Mouse (Mus musculus) embryonic facial prominence, embryonic 15.5 days (tissue): Measurements from ENCODE around the gene Plekha6. TPM values are rescaled to one million over a fixed set of nuclear protein-coding genes. Genes with fewer than 3 reads are reported as not detected.

Source experiments
- ATAC-seq: fragments of 200-750 bp; cut with Nextera tagmentation; 2 replicates; pipeline ENCODE4 v1.8.0; 2017; ENCODE audit warnings: low read depth, moderate TSS enrichment; ENCODE audit not compliant: insufficient number of reproducible peaks, low FRiP score, low TSS enrichment
- H3K27ac ChIP-seq: fragments of 300-500 bp; sonication (generic); replicated peaks from 2 replicates; pipeline ENCODE4 v1.5.1; 2015; ENCODE audit warnings: mild to moderate bottlenecking, inconsistent platforms
- H3K27me3 ChIP-seq: fragments of 300-500 bp; sonication (generic); 2 replicates; pipeline ENCODE4 v1.6.1; 2015; ENCODE audit warnings: inconsistent platforms
- H3K36me3 ChIP-seq: fragments of 300-500 bp; sonication (generic); 2 replicates; pipeline ENCODE4 v1.6.1; 2015; ENCODE audit warnings: mild to moderate bottlenecking, inconsistent platforms
- H3K4me1 ChIP-seq: fragments of 300-500 bp; sonication (generic); 2 replicates; pipeline ENCODE4 v1.6.1; 2015; ENCODE audit warnings: inconsistent platforms
- H3K4me2 ChIP-seq: fragments of 300-500 bp; sonication (generic); replicated peaks from 2 replicates; pipeline ENCODE4 v1.6.1; 2015; ENCODE audit warnings: mild to moderate bottlenecking, inconsistent platforms
- H3K4me3 ChIP-seq: fragments of 300-500 bp; sonication (generic); replicated peaks from 2 replicates; pipeline ENCODE4 v1.5.1; 2015; ENCODE audit warnings: mild to moderate bottlenecking, inconsistent platforms
- H3K9ac ChIP-seq: fragments of 300-500 bp; sonication (generic); 2 replicates; pipeline ENCODE4 v1.6.1; 2015; ENCODE audit warnings: inconsistent platforms
- H3K9me3 ChIP-seq: fragments of 300-500 bp; sonication (generic); replicated peaks from 2 replicates; pipeline ENCODE4 v1.6.1; 2016; ENCODE audit warnings: inconsistent platforms
- WGBS: fragments of 180-500 bp; shearing (Covaris S2); methylation state at CpG from one replicate; pipeline ENCODE4 v1.1.7; 2015; 5-methylcytosine and 5-hydroxymethylcytosine counted together
- polyA plus RNA-seq: library from polyadenylated mRNA; unstranded; fragments of >200 nt; fragmentation: Nextera tagmentation; extraction: Ambion mirVana; gene quantifications from 2 replicates; pipeline ENCODE4 v1.2.1, GENCODE M21; 2015

The Plekha6 gene
- polyA plus RNA-seq, 1 experiment from 2014 or later: 7.2 TPM

GRCm38 (mm10) chr1:133215753-133216152 is 51.7 kb downstream of the Plekha6 start:
- no peak overlapping the region for H3K4me3 ChIP-seq
- WGBS: 67% methylated on average over 10 of the region's 10 CpGs
- H3K9ac ChIP-seq: no peak overlapping the region

GRCm38 (mm10) chr1:133217031-133217430 is 53.0 kb downstream of the Plekha6 start:
- Histone ChIP-seq H3K36me3 (no peaks in the 10 kb centered on the region), H3K4me1 (peaks cover 12% of the 10 kb centered on the region; the same call in 1 of the 2 replicates), H3K4me3 (no peak overlapping the region), H3K9ac (no peak overlapping the region), H3K9me3 (no peaks in the 10 kb centered on the region), H3K27me3 (0 out of 2 replicates have a peak, but pooled peaks cover 3% of the 10 kb centered on the region), H3K4me2 (no peak overlapping the region), H3K27ac (no peak overlapping the region)
- 68% methylated on average over 5 of the region's 5 CpGs for WGBS
- ATAC-seq: no peak

More at GRCm38 (mm10) chr1:133215753-133216152, 51.7 kb downstream of the Plekha6 start:
- H3K9me3 ChIP-seq: no peaks in the 10 kb centered on the region
- 0 out of 2 replicates have a peak, but pooled peaks cover 3% of the 10 kb centered on the region for H3K27me3 ChIP-seq
- no peak overlapping the region for H3K27ac ChIP-seq
- no peaks in the 10 kb centered on the region for H3K36me3 ChIP-seq
- no peak for ATAC-seq
- no peak overlapping the region for H3K4me2 ChIP-seq
- H3K4me1 ChIP-seq: peaks cover 15% of the 10 kb centered on the region; the same call in 1 of the 2 replicates

GRCm38 (mm10) chr1:133219106-133219505 is 55.1 kb downstream of the Plekha6 start:
- H3K4me1 ChIP-seq: peaks cover 21% of the 10 kb centered on the region
- no peaks in the 10 kb centered on the region for H3K9me3 ChIP-seq
- no peak for ATAC-seq
- H3K36me3 ChIP-seq: no peaks in the 10 kb centered on the region
- WGBS: 82% methylated on average over 1 of the region's 1 CpGs
- no peak overlapping the region for H3K4me3 ChIP-seq
- no peak overlapping the region for H3K27ac ChIP-seq
- no peak overlapping the region for H3K9ac ChIP-seq
- no peak overlapping the region for H3K4me2 ChIP-seq
- 0 out of 2 replicates have a peak, but pooled peaks cover 3% of the 10 kb centered on the region for H3K27me3 ChIP-seq

- Histone ChIP-seq H3K27ac (no peak overlapping the region), H3K9ac (no peak overlapping the region), H3K4me1 (peaks cover 20% of the 10 kb centered on the region), H3K4me2 (no peak overlapping the region), H3K27me3 (no peaks in the 10 kb centered on the region), H3K36me3 (no peaks in the 10 kb centered on the region), H3K4me3 (no peak overlapping the region), H3K9me3 (no peaks in the 10 kb centered on the region)
- WGBS: 68% methylated on average over 3 of the region's 3 CpGs
- ATAC-seq: no peak
Observed at GRCm38 (mm10) chr1:133221459-133221858, 57.4 kb downstream of the Plekha6 start.

GRCm38 (mm10) chr1:133222445-133222995 is 58.5 kb downstream of the Plekha6 start:
- Histone ChIP-seq H3K27ac (no peak overlapping the region), H3K4me3 (no peak overlapping the region), H3K4me2 (no peak overlapping the region), H3K4me1 (peaks cover 30% of the 10 kb centered on the region), H3K36me3 (no peaks in the 10 kb centered on the region), H3K9me3 (no peaks in the 10 kb centered on the region), H3K27me3 (no peaks in the 10 kb centered on the region), H3K9ac (no peak overlapping the region)
- ATAC-seq: no peak
- WGBS: 37% methylated on average over 6 of the region's 6 CpGs

- H3K4me1 ChIP-seq: peaks cover 49% of the 10 kb centered on the region
- no peaks in the 10 kb centered on the region for H3K36me3 ChIP-seq
- no peak overlapping the region for H3K9ac ChIP-seq
- no peak for ATAC-seq
- H3K9me3 ChIP-seq: no peaks in the 10 kb centered on the region
- no peak overlapping the region for H3K27ac ChIP-seq
- no peak overlapping the region for H3K4me2 ChIP-seq
- no peak overlapping the region for H3K4me3 ChIP-seq
- H3K27me3 ChIP-seq: no peaks in the 10 kb centered on the region
Observed at GRCm38 (mm10) chr1:133224674-133225073, 60.7 kb downstream of the Plekha6 start.

GRCm38 (mm10) chr1:133225137-133225536 is 61.1 kb downstream of the Plekha6 start:
- Histone ChIP-seq H3K9ac (no peak overlapping the region), H3K4me1 (peaks cover 51% of the 10 kb centered on the region), H3K4me2 (no peak overlapping the region), H3K4me3 (no peak overlapping the region), H3K27me3 (no peaks in the 10 kb centered on the region), H3K9me3 (no peaks in the 10 kb centered on the region), H3K27ac (no peak overlapping the region), H3K36me3 (no peaks in the 10 kb centered on the region)
- ATAC-seq: no peak
- WGBS: 54% methylated on average over 3 of the region's 3 CpGs

- no peak overlapping the region for H3K9ac ChIP-seq
- H3K4me3 ChIP-seq: no peak overlapping the region
- H3K27ac ChIP-seq: no peak overlapping the region
- no peak for ATAC-seq
- no peaks in the 10 kb centered on the region for H3K36me3 ChIP-seq
- H3K9me3 ChIP-seq: no peaks in the 10 kb centered on the region
- peaks cover 51% of the 10 kb centered on the region for H3K4me1 ChIP-seq
- no peaks in the 10 kb centered on the region for H3K27me3 ChIP-seq
- WGBS: 85% methylated on average over 2 of the region's 2 CpGs
- no peak overlapping the region for H3K4me2 ChIP-seq
Observed at GRCm38 (mm10) chr1:133225561-133225960, 61.6 kb downstream of the Plekha6 start.

GRCm38 (mm10) chr1:133225963-133226660 is 62.1 kb downstream of the Plekha6 start:
- Histone ChIP-seq H3K36me3 (no peaks in the 10 kb centered on the region), H3K9me3 (no peaks in the 10 kb centered on the region), H3K27me3 (no peaks in the 10 kb centered on the region), H3K4me1 (peaks cover 51% of the 10 kb centered on the region), H3K4me3 (no peak overlapping the region), H3K27ac (peak overlapping the region; percentile 73), H3K9ac (no peak overlapping the region), H3K4me2 (no peak overlapping the region)
- WGBS: 30% methylated on average over 9 of the region's 9 CpGs
- no peak for ATAC-seq

GRCm38 (mm10) chr1:133226928-133227327 is 62.9 kb downstream of the Plekha6 start:
- Histone ChIP-seq H3K9ac (no peak overlapping the region), H3K4me3 (no peak overlapping the region), H3K9me3 (no peaks in the 10 kb centered on the region), H3K4me2 (0 out of 2 replicates have a peak overlapping the region, but pooled peaks have one; percentile 8), H3K36me3 (no peaks in the 10 kb centered on the region), H3K27me3 (no peaks in the 10 kb centered on the region), H3K27ac (peak overlapping the region; percentile 73), H3K4me1 (peaks cover 54% of the 10 kb centered on the region)
- ATAC-seq: peak; percentile 64; the same call in 1 of the 2 replicates
- WGBS: 23% methylated on average over 9 of the region's 9 CpGs

- 0 out of 2 replicates have a peak, but pooled peaks have one; percentile 12 for ATAC-seq
- Histone ChIP-seq H3K4me1 (peaks cover 54% of the 10 kb centered on the region), H3K27ac (peak overlapping the region; percentile 73), H3K4me2 (no peak overlapping the region), H3K4me3 (no peak overlapping the region), H3K9ac (no peak overlapping the region), H3K36me3 (no peaks in the 10 kb centered on the region), H3K9me3 (no peaks in the 10 kb centered on the region), H3K27me3 (no peaks in the 10 kb centered on the region)
- 44% methylated on average over 2 of the region's 2 CpGs for WGBS
Observed at GRCm38 (mm10) chr1:133227378-133227777, 63.4 kb downstream of the Plekha6 start.
